Mouse (Mus musculus) gastrocnemius, postnatal 36 days (tissue): ENCODE measurements around the gene Wfdc5. TPM values are rescaled to one million over a fixed set of nuclear protein-coding genes. Genes with fewer than 3 reads are reported as not detected.
"Not testable (repeated sequence)": the region's sequence is repeated elsewhere in the genome, so short reads cannot be mapped to it uniquely, and the experiment has no call there.

Source experiments
- DNase-seq, 2 experiments: peaks; one replicate each; pipeline ENCODE4 v3.0.0; 2022
- intact Hi-C: fragments of 180-260 bp; cut with DNase I; formaldehyde crosslinking; loops from one replicate; pipeline ENCODE4 v1.15.1; 2025
- long read RNA-seq, 2 experiments: library from polyadenylated mRNA; stranded (forward); transcript quantifications; one replicate each; pipeline ENCODE4 v2.0.0; 2021
- total RNA-seq, 2 experiments: library from RNA; stranded (reverse); gene quantifications; 2 replicates each; pipeline ENCODE4 v1.2.3; 2021

The Wfdc5 gene
- total RNA-seq = under 1 TPM in 1 of 2 experiments, not detected in 1; 0.20 TPM
- long read RNA-seq, experiment 1, partial matches to known transcripts = 0 of 1 reads
- long read RNA-seq, experiment 1, other reads (novel, unspliced or antisense) = 1 of 1 reads
- long read RNA-seq, experiment 2 = 0 reads

DNA sequence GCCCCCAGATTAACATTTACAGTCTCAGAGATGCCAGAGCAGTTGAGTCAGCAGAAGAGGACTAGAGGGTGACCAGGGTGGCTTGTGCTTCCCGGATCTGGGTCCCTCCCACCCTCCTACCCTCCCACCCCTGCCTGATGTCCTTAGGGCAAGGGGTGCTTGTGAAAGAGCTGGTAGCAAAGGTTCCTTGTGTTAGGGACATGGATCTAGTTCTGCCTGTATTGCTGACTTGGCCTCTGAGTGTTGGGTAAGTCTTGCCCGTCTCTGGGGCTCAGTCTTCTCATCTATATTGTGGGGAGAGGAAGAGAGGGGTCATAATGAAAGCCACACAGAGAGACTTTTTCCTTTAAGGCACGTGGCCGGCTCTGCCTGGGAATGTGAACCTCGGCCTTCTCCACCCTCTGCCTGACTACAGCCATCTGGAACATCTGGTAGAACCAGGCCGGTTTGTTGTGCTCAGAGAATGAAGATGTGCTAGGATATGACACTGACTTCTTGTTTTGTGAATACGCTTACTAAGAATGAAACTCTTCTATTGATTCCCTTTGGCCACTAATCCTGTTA, at the start of gene Wfdc5:
Gene Wfdc5 (minus strand): TSS at position 51 of the 564 bp plus-strand sequence.
- DNase-seq = no peak
- intact Hi-C loops = no loop called here

GRCm38 (mm10) chr2:164228361-164229070, 46.0 kb upstream of the Wfdc5 start:
- no peak for DNase-seq
- intact Hi-C loops = no loop called here

DNA sequence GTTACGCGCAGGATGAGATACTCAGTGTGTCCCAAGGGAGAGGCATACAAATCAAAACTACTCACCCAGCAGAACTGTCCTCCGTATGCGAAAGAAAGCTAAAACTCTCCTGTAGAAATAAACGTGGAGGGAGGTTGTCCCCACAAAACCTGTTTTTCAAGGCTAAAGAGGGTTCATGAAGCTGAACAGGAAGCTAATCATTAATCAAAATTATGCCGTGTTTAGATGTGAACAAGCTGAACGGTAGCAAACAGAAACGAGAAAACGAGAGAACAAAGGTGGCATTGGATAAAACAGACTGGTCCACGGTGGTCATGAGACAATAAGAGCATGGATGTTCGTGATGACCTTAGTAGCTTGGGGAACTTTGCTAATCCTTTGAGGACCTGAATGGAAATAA, 39.0 kb upstream of the Wfdc5 start, which contains the start of gene Wfdc15b:
Gene Wfdc15b (minus strand): TSS at position 139 of the 400 bp plus-strand sequence.
- no peak for DNase-seq
- intact Hi-C loops = no loop called here

DNA sequence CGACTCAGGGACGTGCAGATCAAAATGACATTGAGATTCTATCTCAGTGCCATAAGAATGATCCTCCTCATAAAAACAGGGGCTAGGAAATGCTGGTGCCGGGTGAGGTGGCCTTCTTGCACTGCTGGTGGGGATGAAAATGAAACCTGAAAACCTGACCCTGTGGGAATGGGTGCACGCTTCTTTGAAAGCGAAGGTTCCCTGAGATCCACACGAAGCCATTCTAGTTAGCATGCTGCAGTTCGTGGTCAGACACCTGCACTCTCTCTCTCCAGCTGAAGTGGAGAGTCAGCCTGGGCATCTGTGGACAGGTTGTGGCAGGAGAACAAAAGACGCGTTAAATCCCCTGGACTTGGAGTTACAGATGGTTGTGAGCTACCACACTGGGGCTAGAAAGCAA, 36.8 kb upstream of the Wfdc5 start:
- intact Hi-C loops = no loop called here
- no peak for DNase-seq

- intact Hi-C loops = no loop called here
- no peak for DNase-seq
Observed at GRCm38 (mm10) chr2:164212711-164213110, 30.2 kb upstream of the Wfdc5 start.

GRCm38 (mm10) chr2:164210892-164211291, 28.4 kb upstream of the Wfdc5 start:
- no peak for DNase-seq
- intact Hi-C loops = no loop called here

DNA sequence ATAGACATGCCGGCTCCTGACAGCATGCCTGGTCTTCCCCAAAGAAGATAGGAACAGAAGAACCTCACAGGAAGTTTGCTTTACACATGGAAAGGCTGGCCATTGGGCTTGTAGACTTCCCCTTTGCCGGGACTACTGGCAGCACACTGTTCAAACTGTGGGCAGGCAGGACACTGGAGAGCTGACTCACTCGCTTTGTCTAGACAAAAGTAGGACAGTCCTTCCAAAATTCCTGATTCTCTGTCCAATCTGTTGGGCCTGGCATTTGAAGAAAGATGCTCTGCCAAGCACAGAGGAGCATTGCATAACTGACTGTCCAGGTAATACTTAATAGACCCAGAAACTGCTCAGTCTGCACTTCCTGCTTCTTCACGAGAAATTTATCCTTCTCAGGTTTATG, 24.1 kb upstream of the Wfdc5 start:
- intact Hi-C loops = no loop called here
- no peak for DNase-seq

- intact Hi-C loops, DNase-seq: not testable (repeated sequence)
Observed at GRCm38 (mm10) chr2:164206011-164206410, 23.5 kb upstream of the Wfdc5 start.

DNA sequence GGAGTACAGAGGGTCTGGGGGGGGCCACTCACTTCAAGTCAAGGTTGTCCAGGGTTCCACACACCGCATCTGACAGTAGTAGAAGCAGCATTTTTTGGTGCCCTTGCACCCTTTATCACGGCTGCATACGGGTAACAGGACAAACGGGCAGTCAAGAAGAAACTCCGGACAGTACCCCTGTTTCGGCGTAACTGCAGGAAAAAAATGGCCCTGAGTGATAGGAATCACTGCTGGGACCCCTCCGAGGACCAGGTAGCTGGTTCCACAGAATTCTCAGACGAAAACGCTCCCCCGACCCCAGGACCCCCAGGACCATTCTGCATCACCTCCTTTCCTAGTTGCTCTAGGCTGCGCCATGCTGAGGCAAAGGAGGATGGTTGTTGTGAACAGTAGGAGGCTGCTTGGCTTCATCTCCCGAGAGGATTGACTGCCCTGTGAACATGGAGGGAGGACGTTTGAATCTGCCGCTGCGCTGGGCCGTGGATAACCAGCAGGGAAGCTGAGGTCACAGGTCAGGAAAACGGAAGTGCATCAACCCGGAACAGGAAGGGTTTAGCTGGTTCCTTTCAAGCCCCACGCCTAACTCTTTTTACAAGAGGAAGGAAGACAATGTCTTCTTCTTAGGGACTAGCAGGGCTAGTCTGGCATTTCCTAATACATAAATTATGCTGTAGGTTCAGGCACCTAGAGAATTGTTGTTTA, 17.2 kb upstream of the Wfdc5 start, which contains the start of gene Wfdc15a:
Gene Wfdc15a (minus strand): TSS at position 505 of the 702 bp plus-strand sequence.
- no peak for DNase-seq
- intact Hi-C loops = no loop called here

DNA sequence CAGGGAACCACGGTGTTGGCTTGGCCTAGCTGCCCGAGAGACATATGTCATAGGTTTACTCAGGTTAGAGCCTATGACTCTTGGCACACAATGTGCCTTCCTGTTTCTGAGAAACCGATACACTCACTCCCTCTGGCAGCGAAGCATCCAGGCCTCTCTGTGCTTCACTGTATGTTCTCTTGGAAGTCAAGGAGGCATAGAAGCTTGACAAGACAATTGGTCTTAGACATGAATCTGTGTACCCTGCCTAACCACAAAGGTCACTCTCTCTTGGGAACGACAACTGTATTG, 14.1 kb upstream of the Wfdc5 start:
- intact Hi-C loops = no loop called here
- no peak for DNase-seq

- no peak for DNase-seq
- intact Hi-C loops = no loop called here
Observed at GRCm38 (mm10) chr2:164195971-164196699, 13.6 kb upstream of the Wfdc5 start.

- no peak for DNase-seq
Observed at GRCm38 (mm10) chr2:164194959-164195630, 12.6 kb upstream of the Wfdc5 start.

DNA sequence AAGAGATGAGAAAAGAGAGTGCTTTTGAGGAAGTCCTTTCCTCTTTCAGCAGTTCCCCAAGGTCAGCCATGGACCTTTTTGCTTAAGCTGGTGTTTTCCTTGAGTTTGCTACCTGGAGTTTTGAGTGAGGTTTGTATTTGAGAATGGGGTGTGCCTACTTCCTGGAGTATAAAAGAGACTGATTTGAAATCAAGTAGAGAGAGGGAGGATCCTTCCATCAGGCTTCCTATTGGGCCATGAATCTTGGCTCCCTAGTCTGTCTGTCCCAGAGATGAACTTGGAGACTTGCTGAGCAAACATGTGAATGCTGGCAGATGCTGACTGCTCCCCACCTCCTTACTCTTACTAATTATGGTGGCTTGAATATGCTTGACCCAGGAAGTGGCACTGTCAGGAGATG, 9.7 kb upstream of the Wfdc5 start:
- DNase-seq = no peak
- intact Hi-C loops = no loop called here

More at GRCm38 (mm10) chr2:164194959-164195630, 12.6 kb upstream of the Wfdc5 start:
- intact Hi-C loops = no loop called here

DNA sequence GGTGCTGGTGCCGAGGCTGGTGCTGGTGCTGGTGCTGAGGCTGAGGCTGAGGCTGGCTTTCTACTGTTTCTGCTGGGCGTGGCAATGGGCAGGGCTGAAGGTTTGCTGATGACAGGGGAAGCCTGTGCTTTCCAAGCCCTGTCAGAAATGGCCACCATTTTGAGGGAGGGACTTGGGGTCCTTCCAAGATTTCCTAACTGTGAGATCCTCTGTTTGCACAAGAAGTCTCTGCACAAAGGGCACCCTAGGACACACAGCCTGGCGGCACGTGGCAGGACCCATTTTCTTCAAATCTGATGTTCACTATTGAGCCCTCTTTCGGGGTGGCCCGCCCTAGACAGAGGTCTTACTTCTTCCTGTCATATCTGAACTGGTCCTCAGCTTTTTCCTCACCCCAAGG, 8.0 kb upstream of the Wfdc5 start, which contains the start of gene Wfdc12:
Gene Wfdc12 (minus strand): TSS at position 33 of the 400 bp plus-strand sequence.
- DNase-seq = no peak
- intact Hi-C loops = no loop called here

DNA sequence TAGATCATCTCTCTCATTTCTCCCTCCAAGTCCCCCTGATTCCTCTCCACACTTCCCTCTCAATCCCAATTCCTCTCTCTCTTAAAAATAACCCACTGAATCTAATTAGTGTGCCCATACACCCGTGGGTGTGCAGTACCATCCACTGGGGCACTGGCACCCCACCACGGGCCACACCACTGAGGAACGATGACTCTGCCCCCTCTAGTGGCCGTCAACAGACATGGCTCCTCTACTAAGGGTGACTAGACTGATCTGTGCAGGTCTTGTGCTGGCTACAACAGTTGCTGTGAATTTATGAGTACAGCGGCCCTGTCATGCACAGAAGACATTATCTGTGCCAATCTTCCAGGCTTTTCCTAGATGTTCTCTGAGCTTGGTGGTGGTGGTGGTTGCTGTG, 6.2 kb upstream of the Wfdc5 start:
- DNase-seq = no peak
- intact Hi-C loops = loop anchor here (2.0 kb wide), 1 partner anchor 54 kb away; no protein-coding TSS in a partner anchor

DNA sequence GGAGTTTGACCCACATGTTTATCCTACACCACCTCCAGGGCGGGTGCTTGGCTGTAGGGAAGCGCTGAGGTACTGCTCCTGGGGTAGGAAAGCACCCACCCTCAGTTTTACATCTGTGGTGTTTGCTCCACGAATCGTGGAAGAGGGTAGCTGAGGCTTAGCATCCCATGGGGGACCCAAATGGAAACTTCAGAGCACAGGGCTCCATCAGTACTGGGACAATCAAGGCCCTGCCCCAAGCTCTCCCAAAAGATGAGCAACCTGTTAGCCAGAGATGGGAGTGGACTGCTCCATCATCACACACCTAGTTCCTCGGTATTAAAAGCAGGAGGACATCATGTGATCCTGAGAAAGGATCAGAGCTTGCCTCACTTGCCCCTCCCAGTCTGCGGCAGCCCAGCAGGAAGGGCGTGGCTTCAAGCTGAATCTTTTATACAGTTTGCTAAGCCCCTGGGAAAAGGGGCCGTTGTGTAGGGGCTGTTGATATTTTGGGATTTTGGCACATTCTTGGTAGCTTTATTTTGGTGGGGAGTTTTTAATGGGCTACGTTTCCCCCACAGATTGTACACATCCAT, 1.7 kb upstream of the Wfdc5 start:
- no peak for DNase-seq
- intact Hi-C loops = no loop called here

DNA sequence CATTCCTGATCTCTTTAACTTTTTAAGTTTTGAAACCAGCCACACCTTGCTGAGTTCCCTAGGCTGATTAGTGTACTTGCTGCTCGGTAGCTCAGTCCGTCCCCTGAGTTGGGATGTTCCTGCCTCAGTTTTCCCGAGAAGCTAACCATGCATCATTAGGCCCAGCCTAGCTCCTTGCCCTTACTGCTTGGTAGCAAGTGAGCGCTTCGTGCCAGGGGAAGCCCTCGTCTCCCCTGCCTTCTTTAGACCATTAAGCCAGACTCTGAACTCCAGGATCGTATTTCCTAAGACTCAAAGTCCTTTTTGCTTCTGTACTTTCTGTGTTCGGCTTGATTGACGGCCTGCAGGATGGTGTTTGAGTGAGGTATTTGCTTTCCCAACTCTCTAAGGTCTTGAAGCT, 798 bp upstream of the Wfdc5 start:
- intact Hi-C loops = no loop called here
- no peak for DNase-seq

DNA sequence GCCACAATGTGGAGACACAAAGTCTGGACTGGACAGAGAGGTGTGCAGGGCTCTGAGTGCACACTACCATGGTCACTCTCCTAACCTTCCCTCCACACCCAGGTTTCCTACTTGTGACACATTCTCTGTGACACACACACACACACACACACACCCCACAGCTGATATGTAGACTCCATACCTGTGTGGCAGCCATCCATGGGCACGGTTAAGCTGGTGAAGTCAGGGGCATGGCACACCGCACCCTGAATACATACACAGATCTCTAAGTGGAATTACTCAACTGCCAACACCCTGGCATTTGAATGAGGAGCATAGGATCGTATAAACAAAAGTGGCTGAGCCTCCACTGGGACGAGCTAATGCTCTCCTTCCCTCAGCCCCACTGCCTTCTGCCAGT, 1.8 kb downstream of the Wfdc5 start:
- intact Hi-C loops = loop anchor here (2.0 kb wide), 1 partner anchor 44 kb away; no protein-coding TSS in a partner anchor

DNA sequence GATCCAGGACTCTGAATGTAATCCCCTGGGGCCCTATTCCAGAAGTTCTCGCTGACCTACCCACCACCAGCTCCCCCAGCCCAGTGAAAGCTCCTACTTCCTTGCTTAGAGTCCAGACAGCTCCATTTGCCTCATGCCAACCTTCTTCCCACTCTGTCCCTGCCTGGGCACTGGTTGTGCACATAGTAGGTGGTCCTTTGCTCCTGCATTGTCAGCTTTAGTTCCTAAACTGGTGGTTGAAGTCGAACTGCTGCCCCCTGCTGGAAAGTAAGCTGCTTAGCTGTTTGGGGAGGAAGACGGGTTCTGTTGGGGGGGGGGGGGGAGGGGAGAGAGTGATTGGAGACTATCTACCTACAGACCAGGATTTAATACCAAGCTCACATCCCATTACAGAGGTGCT, 2.4 kb downstream of the Wfdc5 start:
- intact Hi-C loops = loop anchor here (2.0 kb wide), 1 partner anchor 43 kb away; no protein-coding TSS in a partner anchor
- DNase-seq = no peak

More for the DNA sequence above, 1.8 kb downstream of the Wfdc5 start:
- no peak for DNase-seq

GRCm38 (mm10) chr2:164177831-164178230, 4.7 kb downstream of the Wfdc5 start:
- intact Hi-C loops = no loop called here
- no peak for DNase-seq
